Mouse (Mus musculus) limb, embryonic 10.5 days (tissue): ENCODE results near the gene Ubr4. TPM values are rescaled to one million over a fixed set of nuclear protein-coding genes. Genes with fewer than 3 reads are reported as not detected.
A peak's percentile ranks its signal among the peaks of the same experiment; 100 is the strongest.

Experiments
- microRNA-seq: library from miRNA; unstranded; fragments of <30 nt; microRNA quantifications from one replicate; pipeline ENCODE4, GENCODE M21; 2017
- polyA plus RNA-seq: library from polyadenylated mRNA; unstranded; fragments of >200 nt; fragmentation: Nextera tagmentation; extraction: Ambion mirVana; gene quantifications from 2 replicates; pipeline ENCODE4 v1.2.1, GENCODE M21; 2016

Ubr4 gene
- polyA plus RNA-seq, 1 experiment from 2014 or later, result 74.4 TPM

Small RNAs within 50 kb of the gene (microRNA-seq; reads per million reads assigned to microRNA genes)
- gene Gm24245, result 14.7 reads per million, percentile 24 among the genes with 10 or more reads in this experiment
- gene Gm25732, result 4.4 reads per million, percentile 7 among the genes with 10 or more reads in this experiment

Other genes with a start within 250 kb of the Ubr4 start
- 393 and 402 TPM in 2 replicates for gene Minos1, start 221.5 kb upstream of the Ubr4 start, polyA plus RNA-seq
- gene Capzb, start 159.7 kb upstream of the Ubr4 start, polyA plus RNA-seq, result 385 and 390 TPM in 2 replicates
- 14.6 and 19.7 TPM in 2 replicates for gene Pqlc2, start 41.9 kb upstream of the Ubr4 start, polyA plus RNA-seq
- gene Akr7a5, start 41.9 kb upstream of the Ubr4 start, polyA plus RNA-seq, result 115 and 133 TPM in 2 replicates
- gene Mrto4, start within 50 bp of the Ubr4 start, polyA plus RNA-seq, result 178 and 236 TPM in 2 replicates
- gene Emc1, start within 50 bp of the Ubr4 start, polyA plus RNA-seq, result 32.1 and 32.2 TPM in 2 replicates
- gene Iffo2, start 177.9 kb downstream of the Ubr4 start, polyA plus RNA-seq, result 2.8 and 4.1 TPM in 2 replicates